Mouse (Mus musculus): Measurements from ENCODE around the gene Slc37a1. TPM values are rescaled to one million over a fixed set of nuclear protein-coding genes. Genes with fewer than 3 reads are reported as not detected.

The Slc37a1 gene
- polyA plus RNA-seq, 1 experiment, result 7.2 TPM

- TF ChIP-seq POLR2A (IDR thresholded peaks at IDR 0.05; ENCODE audit: control insufficient read depth, low read depth, low read length) (no peak), CTCF (IDR thresholded peaks at IDR 0.05; ENCODE audit: control insufficient read depth, insufficient read depth, insufficient replicate concordance, low read depth, low read length) (no peak)
- H3K36me3 ChIP-seq (ENCODE audit: control insufficient read depth, insufficient read depth, low read length), result peaks cover 7% of the 10 kb centered on the region; the same call in 1 of the 2 replicates
- H3K4me3 ChIP-seq (ENCODE audit: control insufficient read depth, low read depth, low read length), result no peak overlapping the region
Measured at GRCm38 (mm10) chr17:31279541-31279940, 7.1 kb upstream of the Slc37a1 start.

DNA sequence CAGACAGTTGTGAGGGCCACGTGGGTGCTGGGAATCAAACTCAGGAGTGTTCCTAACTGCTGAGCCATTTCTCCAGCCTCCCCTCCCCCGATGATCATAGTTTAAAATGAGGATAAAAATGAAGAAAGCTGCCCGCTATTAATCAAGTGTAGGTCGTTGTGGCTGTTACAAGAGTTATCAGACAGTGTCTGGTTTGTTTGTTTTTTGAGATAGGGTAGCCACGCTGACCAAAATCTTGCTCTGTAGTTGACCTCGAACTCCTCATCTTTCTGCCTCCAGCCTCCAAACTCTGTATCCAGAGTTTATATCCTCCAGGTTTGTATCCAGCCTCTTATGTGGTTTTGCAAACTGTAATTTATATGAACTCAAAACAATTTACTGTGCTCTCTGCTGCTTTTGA lies 6.3 kb upstream of the Slc37a1 start:
- H3K27ac ChIP-seq (ENCODE audit: control insufficient read depth, insufficient read depth, low read depth, low read length), result no peak overlapping the region
- TF ChIP-seq POLR2A (IDR thresholded peaks at IDR 0.05; ENCODE audit: control insufficient read depth, low read depth, low read length) (no peak), CTCF (IDR thresholded peaks at IDR 0.05; ENCODE audit: control insufficient read depth, insufficient read depth, insufficient replicate concordance, low read depth, low read length) (no peak)
- H3K4me3 ChIP-seq (ENCODE audit: control insufficient read depth, low read depth, low read length), result no peak overlapping the region
- peaks cover 7% of the 10 kb centered on the region; the same call in 1 of the 2 replicates for H3K36me3 ChIP-seq (ENCODE audit: control insufficient read depth, insufficient read depth, low read length)
- H3K27me3 ChIP-seq (ENCODE audit: control insufficient read depth, insufficient read depth, low read length), result no peaks in the 10 kb centered on the region
- peaks cover 25% of the 10 kb centered on the region for H3K4me1 ChIP-seq (ENCODE audit: control insufficient read depth, insufficient read depth, low read length)

More at GRCm38 (mm10) chr17:31279541-31279940, 7.1 kb upstream of the Slc37a1 start:
- Histone ChIP-seq H3K4me1 (ENCODE audit: control insufficient read depth, insufficient read depth, low read length) (peaks cover 25% of the 10 kb centered on the region), H3K27ac (ENCODE audit: control insufficient read depth, insufficient read depth, low read depth, low read length) (peak overlapping the region; percentile 10; the same call in 1 of the 2 replicates), H3K27me3 (ENCODE audit: control insufficient read depth, insufficient read depth, low read length) (no peaks in the 10 kb centered on the region)

DNA sequence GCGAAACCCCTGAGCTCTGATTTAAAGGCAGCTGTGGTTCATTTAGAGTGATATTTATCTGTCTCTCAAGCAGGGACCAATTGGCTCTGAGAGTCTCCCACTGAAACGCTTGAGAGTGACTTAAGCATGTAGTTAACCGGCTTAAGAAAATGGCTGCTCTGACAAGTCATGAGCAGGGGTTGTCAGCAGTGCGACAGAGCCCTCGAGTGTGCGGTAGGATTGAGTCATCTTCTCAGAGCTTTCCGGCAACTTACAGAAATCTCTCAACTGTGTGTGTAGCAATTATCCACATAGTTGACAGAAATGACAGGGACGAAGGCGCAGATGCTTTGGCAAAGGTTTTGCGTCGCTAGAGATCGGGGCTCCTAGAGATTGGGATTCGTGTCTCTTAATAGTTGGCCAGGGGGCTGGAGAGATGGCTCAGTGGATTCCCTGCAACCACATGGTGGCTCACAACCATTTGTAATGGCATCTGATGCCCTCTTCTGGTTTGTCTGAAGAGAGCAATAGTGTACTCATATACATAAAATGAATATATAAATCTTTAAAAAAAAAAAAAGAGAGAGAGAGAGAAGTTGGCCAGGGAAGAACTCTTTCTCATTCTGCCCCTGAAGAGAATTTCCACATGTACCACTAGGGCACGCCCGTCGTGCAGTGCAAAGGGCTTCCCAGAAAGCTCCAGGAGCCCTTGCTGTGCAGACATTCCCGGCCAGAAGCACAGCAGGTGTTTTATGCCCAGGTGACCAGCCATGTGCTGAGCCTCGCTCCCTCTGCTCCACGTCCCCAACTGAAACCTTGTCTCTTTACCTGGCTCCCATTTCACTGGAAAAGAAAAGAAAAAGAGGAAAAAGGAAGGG lies 4.5 kb upstream of the Slc37a1 start:
- TF ChIP-seq POLR2A (IDR thresholded peaks at IDR 0.05; ENCODE audit: control insufficient read depth, low read depth, low read length), result no peak
- no peak for TF ChIP-seq CTCF (IDR thresholded peaks at IDR 0.05; ENCODE audit: control insufficient read depth, insufficient read depth, insufficient replicate concordance, low read depth, low read length)
- peaks cover 16% of the 10 kb centered on the region for H3K4me1 ChIP-seq (ENCODE audit: control insufficient read depth, insufficient read depth, low read length)
- no peaks in the 10 kb centered on the region for H3K27me3 ChIP-seq (ENCODE audit: control insufficient read depth, insufficient read depth, low read length)
- no peak overlapping the region for H3K4me3 ChIP-seq (ENCODE audit: control insufficient read depth, low read depth, low read length)
- no peaks in the 10 kb centered on the region for H3K36me3 ChIP-seq (ENCODE audit: control insufficient read depth, insufficient read depth, low read length)
- H3K27ac ChIP-seq (ENCODE audit: control insufficient read depth, insufficient read depth, low read depth, low read length), result no peak overlapping the region

DNA sequence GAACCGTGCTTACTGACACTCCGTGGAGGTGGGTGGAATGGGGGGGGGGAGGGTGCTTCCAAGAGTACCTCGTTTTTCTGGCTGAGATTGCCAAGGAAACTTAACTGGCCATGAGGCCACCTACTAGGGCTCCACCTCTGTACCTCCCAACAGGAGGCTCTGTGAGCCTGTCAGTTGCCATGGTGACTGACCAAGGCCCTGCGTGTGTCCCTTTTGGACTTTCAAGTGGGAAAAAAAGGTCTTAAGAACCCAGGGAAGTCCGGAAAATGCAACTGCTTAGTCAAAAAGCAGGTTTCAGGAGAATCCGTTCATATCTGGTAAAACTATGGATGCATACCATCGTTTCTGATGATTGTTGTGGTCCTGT lies 3.9 kb upstream of the Slc37a1 start:
- no peaks in the 10 kb centered on the region for H3K36me3 ChIP-seq (ENCODE audit: control insufficient read depth, insufficient read depth, low read length)
- peaks cover 16% of the 10 kb centered on the region for H3K4me1 ChIP-seq (ENCODE audit: control insufficient read depth, insufficient read depth, low read length)
- no peak overlapping the region for H3K27ac ChIP-seq (ENCODE audit: control insufficient read depth, insufficient read depth, low read depth, low read length)
- TF ChIP-seq POLR2A (IDR thresholded peaks at IDR 0.05; ENCODE audit: control insufficient read depth, low read depth, low read length) (no peak), CTCF (IDR thresholded peaks at IDR 0.05; ENCODE audit: control insufficient read depth, insufficient read depth, insufficient replicate concordance, low read depth, low read length) (no peak)
- H3K27me3 ChIP-seq (ENCODE audit: control insufficient read depth, insufficient read depth, low read length), result no peaks in the 10 kb centered on the region
- H3K4me3 ChIP-seq (ENCODE audit: control insufficient read depth, low read depth, low read length), result no peak overlapping the region

DNA sequence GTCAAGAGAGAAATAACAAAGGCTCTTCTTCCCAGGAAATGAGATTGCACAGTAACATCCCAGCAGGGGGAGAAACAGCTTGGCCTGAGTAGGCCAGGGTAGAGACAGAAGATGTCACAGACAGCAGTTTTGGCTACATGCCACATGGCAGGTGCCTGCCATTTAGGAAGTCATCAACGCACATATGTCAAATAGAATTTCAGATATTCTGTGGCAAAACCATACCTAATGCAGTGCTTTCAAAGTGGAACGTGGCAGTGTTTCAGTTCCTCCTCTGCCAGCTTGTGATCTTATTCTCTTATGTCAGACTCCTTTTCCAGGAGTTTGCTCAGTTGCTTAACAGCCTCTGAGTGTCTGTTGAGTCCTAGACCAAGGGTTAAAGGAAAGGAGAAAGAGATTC lies 725 bp upstream of the Slc37a1 start:
- H3K36me3 ChIP-seq (ENCODE audit: control insufficient read depth, insufficient read depth, low read length), result no peaks in the 10 kb centered on the region
- H3K27ac ChIP-seq (ENCODE audit: control insufficient read depth, insufficient read depth, low read depth, low read length), result no peak overlapping the region
- no peaks in the 10 kb centered on the region for H3K27me3 ChIP-seq (ENCODE audit: control insufficient read depth, insufficient read depth, low read length)
- no peak overlapping the region for H3K4me3 ChIP-seq (ENCODE audit: control insufficient read depth, low read depth, low read length)
- TF ChIP-seq CTCF (IDR thresholded peaks at IDR 0.05; ENCODE audit: control insufficient read depth, insufficient read depth, insufficient replicate concordance, low read depth, low read length), result no peak
- no peak for TF ChIP-seq POLR2A (IDR thresholded peaks at IDR 0.05; ENCODE audit: control insufficient read depth, low read depth, low read length)
- H3K4me1 ChIP-seq (ENCODE audit: control insufficient read depth, insufficient read depth, low read length), result peaks cover 2% of the 10 kb centered on the region; the same call in 1 of the 2 replicates

DNA sequence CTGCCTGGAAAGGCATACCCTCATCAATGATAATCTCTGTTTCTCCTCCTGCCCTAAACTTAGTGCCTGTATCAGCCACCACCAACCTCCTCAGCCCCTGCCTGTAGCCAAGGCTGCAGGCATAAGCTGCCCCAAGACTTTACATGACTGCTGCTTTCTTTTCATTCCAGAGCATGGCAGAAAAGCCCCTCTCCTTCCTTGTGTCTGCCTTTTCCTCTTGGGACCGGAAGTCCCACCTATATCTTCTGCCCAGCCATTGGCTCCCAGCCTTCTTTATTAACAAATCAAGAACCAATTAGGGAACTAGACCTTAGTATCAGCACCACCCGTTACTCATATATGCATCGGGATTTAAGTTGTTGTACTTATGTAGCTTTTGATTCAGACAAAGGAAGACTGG lies 624 bp downstream of the Slc37a1 start:
- no peaks in the 10 kb centered on the region for H3K27me3 ChIP-seq (ENCODE audit: control insufficient read depth, insufficient read depth, low read length)
- no peaks in the 10 kb centered on the region for H3K36me3 ChIP-seq (ENCODE audit: control insufficient read depth, insufficient read depth, low read length)
- TF ChIP-seq POLR2A (IDR thresholded peaks at IDR 0.05; ENCODE audit: control insufficient read depth, low read depth, low read length) (no peak), CTCF (IDR thresholded peaks at IDR 0.05; ENCODE audit: control insufficient read depth, insufficient read depth, insufficient replicate concordance, low read depth, low read length) (no peak)
- no peak overlapping the region for H3K4me3 ChIP-seq (ENCODE audit: control insufficient read depth, low read depth, low read length)
- H3K4me1 ChIP-seq (ENCODE audit: control insufficient read depth, insufficient read depth, low read length), result peaks cover 2% of the 10 kb centered on the region; the same call in 1 of the 2 replicates
- no peak overlapping the region for H3K27ac ChIP-seq (ENCODE audit: control insufficient read depth, insufficient read depth, low read depth, low read length)

DNA sequence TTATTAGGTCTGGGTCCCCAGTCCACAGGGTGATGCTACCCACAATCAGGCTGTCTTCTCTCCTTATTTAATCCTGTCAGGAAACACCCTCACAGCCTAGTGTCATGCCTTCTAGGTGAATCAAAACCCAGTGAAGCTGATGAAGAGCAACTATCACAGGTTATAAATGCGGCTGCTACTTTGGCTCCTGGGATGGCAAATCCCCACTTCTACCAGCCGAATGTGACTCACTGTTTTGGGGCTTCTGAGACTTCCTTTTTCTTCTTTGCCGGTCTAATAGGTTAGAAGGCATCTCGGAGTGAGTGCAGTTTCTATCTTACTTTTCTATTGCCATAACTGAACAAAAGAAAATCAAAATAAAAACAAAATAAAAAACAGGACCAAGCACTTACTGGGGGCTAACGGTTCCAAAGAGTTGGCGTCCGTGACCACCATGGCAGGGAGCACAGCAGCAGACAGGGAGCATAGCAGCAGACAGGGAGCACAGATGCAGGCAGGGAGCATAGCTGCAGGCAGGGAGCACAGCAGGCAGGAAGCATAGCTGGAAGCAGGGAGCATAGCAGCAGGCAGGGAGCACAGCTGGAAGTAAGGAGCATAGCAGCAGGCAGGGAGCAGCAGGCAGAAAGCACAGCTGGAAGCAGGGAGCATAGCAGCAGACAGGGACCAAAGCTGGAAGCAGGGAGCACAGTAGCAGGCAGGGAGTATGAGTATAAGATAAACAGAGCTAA lies 2.6 kb downstream of the Slc37a1 start:
- no peaks in the 10 kb centered on the region for H3K4me1 ChIP-seq (ENCODE audit: control insufficient read depth, insufficient read depth, low read length)
- no peak overlapping the region for H3K4me3 ChIP-seq (ENCODE audit: control insufficient read depth, low read depth, low read length)
- H3K36me3 ChIP-seq (ENCODE audit: control insufficient read depth, insufficient read depth, low read length), result no peaks in the 10 kb centered on the region
- H3K27ac ChIP-seq (ENCODE audit: control insufficient read depth, insufficient read depth, low read depth, low read length), result no peak overlapping the region
- no peaks in the 10 kb centered on the region for H3K27me3 ChIP-seq (ENCODE audit: control insufficient read depth, insufficient read depth, low read length)
- TF ChIP-seq POLR2A (IDR thresholded peaks at IDR 0.05; ENCODE audit: control insufficient read depth, low read depth, low read length) (no peak), CTCF (IDR thresholded peaks at IDR 0.05; ENCODE audit: control insufficient read depth, insufficient read depth, insufficient replicate concordance, low read depth, low read length) (no peak)

Measured in testis, adult 2 months (tissue).